Mouse (Mus musculus) megakaryocyte, embryonic 14.5 days (primary cell): Measurements from ENCODE around the gene Ttc4.

Experiments used
- FLI1 ChIP-seq: IDR thresholded peaks from 2 replicates; pipeline ENCODE4 v1.6.1; 2012; ENCODE audit warnings: low read length, inconsistent platforms, mixed read lengths
- GATA1 ChIP-seq: IDR thresholded peaks from 3 replicates; pipeline ENCODE4 v1.6.1; 2012; ENCODE audit warnings: mixed read lengths, low read length, inconsistent platforms, borderline replicate concordance

- TF ChIP-seq GATA1, result no peak
- no peak for TF ChIP-seq FLI1
Observed at GRCm38 (mm10) chr4:106622030-106622493, 56.7 kb downstream of the Ttc4 start, which contains the start of gene Ttc22.
